Mouse (Mus musculus): ENCODE measurements at regions not wholly inside any gene's neighbourhood (a gene's known extent, or its start where the extent isn't known, plus 50 kb on each side); places are given as distances from the start of the nearest gene placed in this dataset.
"Not testable (repeated sequence)": the region's sequence is repeated elsewhere in the genome, so short reads cannot be mapped to it uniquely, and the experiment has no call there.

DNA sequence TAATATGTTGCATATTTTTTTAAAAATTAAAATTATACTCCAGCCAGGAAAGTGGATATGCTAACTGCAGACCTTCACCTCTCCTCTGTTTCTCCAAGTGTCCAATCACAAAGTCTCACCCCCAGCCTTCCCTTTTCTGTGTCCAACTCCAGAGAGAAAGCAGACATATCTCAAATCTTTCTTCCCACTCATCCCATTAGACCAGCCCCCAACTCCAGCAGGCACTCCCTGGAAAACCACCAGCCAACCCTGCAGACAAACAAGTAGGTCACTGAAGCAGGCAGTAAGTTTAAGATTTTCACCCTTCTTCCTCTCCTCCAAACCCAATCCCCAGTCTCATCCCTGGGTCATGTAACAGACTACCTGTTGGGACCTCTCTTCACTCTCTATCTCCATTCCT, 94.2 kb upstream of the Ptgfr start:
- DNase-seq (ENCODE audit: low spot score): peak; percentile 18

DNA sequence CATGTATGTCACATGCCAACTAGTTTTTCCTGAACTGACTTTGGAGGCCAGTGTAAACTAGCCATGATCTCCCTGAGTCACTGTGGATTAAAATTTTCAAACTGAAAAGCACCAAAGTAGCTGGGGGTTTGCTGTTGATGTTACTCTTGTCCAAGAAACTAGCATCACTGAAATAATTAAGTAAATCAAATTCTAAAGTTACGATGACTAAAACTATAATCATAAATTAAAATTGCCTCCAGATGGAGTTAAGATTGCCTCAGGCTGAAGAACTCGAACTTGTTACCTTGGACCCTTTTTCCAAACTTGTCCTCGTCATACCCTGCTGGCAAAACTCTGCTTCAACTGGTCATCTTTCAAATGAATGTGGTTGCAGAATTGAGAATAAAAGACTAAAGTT, 93.7 kb upstream of the Ptgfr start:
- peak; percentile 53 for DNase-seq (ENCODE audit: low spot score)

DNA sequence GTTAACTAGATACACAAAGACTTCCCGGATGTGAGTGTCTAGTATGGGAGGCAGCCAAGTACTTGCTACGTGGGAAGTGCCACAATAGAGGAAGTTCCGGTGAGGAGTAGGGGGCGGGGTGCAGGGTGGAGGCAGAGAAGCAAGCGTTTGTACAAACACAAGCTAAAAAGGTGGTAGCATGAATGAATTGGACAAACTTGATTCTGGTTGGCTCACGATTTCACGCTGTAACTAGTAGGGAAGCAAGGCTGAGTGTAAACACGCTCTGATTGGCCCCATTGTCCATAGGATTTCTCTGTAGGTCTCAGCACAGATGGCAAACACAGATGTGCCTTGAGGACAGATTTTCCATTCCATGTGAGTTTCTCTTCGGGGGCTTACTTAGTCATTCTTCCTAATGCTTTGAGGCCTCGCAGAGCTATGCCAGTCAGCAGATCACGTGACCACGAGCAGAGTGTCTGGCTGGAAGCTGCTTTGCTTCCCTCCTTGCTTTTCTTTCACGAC, 76.6 kb upstream of the Ptgfr start:
- no peak for DNase-seq (ENCODE audit: low spot score)

DNA sequence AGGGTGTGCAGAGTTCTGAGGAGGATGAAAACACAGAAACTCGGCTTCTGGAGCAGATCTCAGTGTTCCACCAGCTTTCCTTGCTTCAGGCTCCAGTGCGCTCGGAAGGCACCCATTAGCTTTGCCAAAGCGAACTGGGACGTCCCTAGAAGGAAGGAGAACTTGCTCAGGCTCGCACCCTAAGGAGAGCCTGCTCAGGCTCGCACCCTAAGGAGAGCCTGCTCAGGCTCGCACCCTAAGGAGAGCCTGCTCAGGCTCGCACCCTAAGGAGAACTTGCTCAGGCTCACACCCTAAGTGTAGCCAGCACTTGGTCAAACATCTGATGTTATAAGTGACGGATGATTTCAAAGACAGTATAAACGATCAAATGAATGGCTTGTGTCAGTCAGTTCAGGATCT, 74.9 kb upstream of the Ptgfr start:
- not testable (repeated sequence) for DNase-seq (ENCODE audit: low spot score)

DNA sequence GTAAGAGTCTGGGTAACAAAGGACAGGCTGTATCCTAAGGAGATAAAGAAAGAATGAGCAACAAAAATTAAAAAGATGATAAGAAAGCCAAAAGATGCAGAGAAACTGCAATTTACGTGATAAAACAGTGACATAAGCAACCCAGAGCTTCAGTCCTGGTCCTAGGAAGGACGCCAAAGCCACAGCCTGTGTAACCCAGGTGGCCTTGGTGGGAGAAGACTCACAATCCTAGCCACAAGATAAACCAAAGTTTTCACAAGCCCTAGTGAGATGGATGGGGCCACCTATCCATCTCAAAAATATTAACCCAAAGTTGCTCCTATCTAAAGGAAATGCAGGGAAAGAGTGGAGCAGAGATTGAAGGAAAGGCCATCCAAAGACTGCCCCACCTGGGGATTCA, 73.4 kb upstream of the Ptgfr start:
- no peak for DNase-seq (ENCODE audit: low spot score)

DNA sequence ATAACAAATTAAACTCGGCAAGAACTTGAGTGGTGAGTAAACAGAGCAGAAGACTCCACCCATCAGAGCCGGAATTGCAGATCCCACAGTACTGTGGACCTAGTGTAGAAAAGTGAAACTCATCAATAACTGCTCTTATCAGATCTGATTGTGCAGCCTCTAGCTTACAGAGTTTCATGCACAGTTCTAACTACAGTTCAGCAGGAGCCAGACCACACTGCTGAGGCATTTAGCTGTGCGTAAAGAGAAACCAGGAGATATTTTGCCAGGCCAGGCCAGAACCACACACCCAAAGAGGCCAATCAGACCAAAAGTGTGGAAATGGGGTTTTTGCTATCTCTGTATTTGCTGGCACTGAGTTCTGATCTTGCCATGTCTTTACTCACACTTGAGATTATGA, 71.9 kb upstream of the Ptgfr start:
- DNase-seq (ENCODE audit: low spot score): peak; percentile 50

DNA sequence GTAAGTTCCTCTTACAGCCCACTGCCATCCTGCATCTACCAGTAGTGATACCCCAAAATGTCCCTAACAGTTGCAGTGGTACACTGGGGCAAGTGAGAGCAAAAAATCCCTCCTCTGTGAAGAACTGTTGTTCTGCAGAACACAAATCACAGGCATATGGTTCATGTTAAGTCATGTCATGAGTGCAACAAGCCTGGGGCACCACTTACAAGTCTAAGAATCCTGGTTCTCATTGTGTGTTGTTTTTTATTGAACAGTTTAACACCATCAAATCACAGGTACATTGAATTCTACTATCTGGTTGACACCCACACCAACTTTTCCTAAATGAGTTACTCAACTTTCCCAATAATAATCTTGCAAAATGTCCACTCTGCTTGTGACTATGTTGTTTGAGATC, 71.5 kb upstream of the Ptgfr start:
- DNase-seq (ENCODE audit: low spot score): no peak

DNA sequence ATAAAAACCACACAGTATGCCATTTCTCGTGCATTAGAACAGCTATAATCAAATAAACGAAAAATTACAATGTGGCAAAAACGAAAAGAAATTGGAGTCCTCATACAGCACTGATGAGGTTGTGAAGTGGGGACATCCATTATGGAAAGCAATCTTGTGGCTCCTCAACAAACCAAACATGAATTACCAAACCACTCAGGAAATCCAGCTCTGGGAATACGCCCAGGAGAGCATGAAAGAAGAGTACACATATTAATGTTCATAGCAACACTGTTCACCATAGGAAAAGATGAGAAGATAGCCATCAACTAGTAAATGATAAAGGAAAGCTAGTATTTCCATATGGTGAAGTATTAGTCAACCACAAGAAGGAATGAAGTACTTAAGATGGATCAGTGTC, 68.3 kb upstream of the Ptgfr start:
- no peak for DNase-seq (ENCODE audit: low spot score)

DNA sequence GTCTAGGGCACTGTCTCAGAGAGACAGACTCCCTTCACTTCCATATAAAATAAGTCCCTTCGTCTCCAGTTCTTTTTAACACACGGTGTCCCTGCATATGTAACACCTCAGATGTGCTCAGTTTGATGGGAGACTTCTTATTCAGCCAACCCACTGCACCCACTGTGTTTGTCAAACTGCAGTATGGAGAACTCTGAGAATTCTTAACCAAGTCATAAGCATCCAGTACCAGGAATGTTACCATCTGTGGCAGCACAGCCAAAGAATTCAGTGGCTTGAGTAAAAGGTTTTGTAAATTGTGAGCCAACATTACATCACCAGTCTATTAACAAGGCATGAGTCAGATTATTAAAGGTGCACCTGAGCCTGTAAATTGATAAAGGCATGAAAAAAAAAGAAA, 65.7 kb upstream of the Ptgfr start:
- no peak for DNase-seq (ENCODE audit: low spot score)

DNA sequence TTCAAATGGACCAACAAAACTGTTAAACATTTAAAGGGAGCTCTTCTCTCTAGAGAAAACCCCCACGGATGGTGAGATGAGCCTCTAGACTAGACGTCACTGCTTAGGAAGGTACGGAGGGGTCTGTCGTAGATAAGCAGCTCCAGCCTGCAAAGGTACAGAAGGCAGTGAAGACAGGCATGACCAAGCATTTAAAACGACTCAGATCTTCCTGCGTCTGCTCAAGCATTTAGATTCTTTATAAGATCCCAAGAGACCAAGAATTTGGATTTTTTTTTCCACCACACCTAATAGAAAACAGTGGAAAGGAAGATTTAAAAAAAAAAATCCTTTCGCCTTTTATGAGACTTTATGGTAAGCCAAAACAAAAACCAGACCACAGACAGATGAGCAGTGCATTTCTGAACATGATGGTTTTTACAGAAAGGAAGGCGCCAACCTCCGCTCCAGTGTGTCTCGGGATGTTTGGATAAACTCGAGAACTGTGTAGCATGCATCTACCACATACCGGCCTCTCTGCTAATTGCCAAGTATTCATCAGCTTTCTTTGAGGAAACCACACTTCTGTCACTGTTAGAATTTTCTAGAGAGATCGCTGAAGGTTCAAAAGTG, 64.9 kb upstream of the Ptgfr start:
- no peak for DNase-seq (ENCODE audit: low spot score)

DNA sequence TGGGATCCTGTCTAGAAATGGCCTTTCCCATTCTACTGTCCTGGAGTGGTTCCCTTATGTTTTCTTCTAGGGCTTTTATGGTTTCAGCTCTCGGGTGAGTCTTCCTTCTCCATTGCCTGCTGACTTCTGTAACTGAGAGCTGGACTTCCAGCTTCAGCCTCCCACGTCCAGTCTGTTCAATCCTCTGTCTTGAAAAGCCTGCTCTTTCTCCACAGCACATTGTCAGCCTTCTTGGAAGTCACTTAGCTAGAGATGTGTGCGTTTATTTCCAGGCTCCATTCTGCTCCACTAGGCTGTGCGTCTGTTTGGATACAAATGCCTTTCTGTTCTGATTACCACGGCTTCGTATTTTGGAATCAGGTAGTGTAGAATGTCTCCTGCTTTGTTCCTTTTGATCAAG, 62.2 kb upstream of the Ptgfr start:
- no peak for DNase-seq (ENCODE audit: low spot score)

DNA sequence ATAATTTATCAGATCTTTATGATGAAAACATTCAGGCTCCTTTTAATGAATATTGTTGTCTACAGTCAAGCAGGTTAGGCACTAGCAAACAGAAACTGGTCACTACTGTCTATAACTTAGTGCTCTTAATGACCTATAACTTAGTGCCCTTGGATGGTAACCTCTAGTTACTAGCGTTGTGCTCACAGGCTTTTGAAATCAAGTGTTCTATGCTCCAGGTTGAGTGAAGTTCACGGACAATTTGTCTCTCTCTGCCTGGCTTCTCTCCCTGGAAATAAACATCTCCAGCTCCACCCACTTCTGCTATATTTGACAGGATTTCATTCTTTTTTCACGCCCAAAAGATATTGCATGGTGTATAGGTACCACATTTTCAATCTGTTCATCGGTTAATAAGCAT, 61.7 kb upstream of the Ptgfr start:
- peak; percentile 56 for DNase-seq (ENCODE audit: low spot score)

DNA sequence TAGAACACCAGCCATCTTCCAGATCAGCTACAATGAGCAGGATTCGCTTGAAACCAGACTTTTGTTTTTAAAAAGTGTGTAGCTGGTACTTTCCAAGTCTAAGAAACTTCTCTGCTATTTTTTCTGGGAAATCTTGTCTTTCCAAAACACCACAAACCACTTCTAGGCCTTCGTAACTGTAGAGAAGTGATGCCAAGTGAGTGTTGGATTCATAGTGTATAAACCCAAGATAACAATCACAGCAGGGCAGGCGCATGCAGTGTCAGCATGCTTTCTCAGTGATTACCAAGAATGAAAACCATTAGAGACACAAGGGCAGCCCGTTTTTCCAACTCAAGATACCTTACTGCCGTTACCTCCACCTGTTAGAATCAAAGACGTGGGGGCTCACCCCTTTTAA, 58.9 kb upstream of the Ptgfr start:
- DNase-seq (ENCODE audit: low spot score): peak; percentile 51

DNA sequence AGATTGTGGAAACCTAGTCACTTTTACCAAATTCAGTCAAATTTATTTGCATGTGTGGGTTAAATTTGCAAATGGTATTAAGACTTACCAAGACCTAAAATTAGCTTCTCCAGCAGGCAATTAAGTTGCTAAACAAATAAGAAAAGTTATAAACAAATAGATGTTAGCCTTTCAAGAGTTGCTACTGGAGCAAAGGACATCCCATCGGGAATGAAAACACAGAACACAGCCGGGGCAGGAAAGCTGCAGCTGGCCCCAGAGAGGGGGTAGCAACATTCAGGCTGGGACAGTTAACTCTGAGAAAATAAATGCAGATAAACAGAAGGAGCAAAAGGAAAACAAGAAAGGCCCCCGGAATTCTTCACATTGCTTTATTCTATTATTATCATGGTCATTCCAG, 57.3 kb upstream of the Ptgfr start:
- peak; percentile 61 for DNase-seq (ENCODE audit: low spot score)

DNA sequence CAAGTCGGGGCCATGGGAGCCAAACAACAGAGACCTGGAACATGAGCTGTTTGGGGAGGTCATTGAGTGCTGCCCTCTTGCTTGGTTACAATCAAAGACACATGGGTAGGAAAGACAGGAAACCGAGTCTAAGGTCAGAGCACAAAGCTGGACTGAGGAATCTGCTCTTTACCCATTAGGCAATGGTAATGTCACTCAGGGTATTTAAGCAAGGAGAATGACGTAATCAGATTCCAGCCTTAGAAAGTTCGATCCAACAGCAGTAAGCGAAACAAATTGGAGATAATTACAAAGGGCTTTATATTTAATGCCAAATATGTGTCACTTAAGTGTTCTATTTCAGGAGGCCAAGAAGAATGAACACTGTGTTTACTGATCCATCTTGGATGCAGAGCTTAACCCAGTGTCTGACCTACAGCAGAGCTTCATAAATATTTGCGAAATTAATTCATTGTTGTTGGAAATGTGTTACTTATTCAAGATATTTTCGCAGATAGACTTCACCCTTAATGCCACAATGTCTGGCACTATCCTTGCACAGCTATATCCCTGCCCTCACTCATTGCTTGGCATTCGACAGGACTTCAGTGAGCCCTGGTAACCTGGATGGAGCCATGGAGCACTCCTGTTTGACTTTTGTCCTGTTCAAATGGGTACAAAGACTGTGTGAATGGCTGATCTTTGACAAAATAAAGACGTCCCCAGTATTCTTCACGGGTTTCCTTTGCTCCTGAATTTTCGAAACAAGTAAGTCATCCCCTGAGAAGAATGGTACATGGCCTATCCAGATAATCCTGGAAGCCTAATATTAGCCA, 56.2 kb upstream of the Ptgfr start:
- DNase-seq (ENCODE audit: low spot score): peak; percentile 87

DNA sequence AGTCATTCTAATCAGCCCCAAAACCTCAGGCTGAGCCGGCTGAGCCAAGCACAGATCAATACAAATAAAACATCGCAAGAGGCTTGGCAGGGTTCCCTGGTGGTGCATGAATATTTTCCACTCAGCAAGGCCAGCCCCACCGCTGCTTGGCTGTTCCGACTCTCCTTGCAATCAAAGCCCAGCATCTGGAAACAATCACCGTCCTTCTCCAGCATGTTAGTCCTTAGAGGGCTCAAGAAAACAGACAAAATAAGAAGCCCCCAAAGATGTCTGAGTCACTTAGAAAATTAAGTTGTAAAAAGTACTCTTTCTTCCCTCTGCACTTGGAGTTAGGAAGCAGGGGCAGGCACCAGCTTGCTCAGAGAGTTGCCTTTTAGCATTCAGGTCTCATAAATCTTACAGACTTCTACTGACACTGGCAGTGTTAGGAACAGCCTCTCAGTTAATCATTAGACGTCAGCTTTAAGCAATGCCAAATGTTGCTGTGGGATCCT, 54.4 kb upstream of the Ptgfr start:
- DNase-seq (ENCODE audit: low spot score): peak; percentile 92

DNA sequence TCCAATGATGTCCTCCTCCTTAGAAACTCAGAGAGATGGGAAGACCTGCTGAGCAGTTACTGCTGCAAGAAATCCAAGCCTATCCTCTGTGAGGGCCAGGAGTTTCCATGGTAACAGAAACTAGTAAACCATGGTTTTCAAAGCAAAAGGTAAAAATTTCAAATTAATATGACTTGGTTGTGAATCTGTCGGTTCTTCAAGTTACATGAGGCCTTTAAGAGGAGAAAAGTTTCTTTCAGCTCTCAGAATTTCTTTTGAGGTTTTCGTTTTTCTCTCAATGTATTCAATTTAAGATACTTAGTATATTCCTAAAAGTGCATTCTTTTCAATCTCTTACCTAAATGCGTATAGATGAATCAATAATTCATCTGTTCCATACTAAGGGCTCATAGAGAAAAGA, 53.9 kb upstream of the Ptgfr start:
- DNase-seq (ENCODE audit: low spot score): peak; percentile 53

DNA sequence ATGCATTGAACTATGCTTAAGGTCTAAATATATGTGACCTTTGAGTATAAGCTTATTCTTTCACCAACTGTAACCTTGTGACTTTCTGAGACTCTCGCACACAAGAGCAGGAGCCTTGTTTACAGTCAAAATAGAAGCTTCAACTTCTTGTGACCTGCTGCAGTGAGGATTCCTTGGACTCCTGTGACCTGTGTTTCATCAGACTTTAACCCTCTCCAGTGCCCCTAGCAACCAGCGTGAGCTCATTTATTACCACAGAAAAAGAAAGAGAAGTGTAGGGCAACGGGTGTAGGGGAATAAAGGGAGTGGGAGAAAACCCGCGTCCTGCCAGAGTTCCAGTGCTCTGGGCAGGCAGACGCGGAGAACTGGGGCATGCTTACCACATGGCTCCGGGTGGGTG, 52.3 kb upstream of the Ptgfr start:
- peak; percentile 85 for DNase-seq (ENCODE audit: low spot score)
